Mouse (Mus musculus) neural tube, embryonic 11.5 days (tissue): ENCODE measurements at regions not wholly inside any gene's neighbourhood (a gene's known extent, or its start where the extent isn't known, plus 50 kb on each side); places are given as distances from the start of the nearest gene placed in this dataset.
A peak's percentile ranks its signal among the peaks of the same experiment; 100 is the strongest.

Experiments
- ATAC-seq: fragments of 200-750 bp; cut with Nextera tagmentation; 2 replicates; pipeline ENCODE4 v1.8.0; 2017; ENCODE audit warnings: moderate number of reproducible peaks, mild to moderate bottlenecking, moderate TSS enrichment, moderate library complexity; ENCODE audit not compliant: insufficient read depth, low FRiP score, low TSS enrichment
- DNase-seq: peaks from one replicate; pipeline ENCODE4 v3.0.0-alpha.2; 2015; ENCODE audit warnings: low spot score
- H3K27ac ChIP-seq: fragments of 300-500 bp; sonication (generic); 2 replicates; pipeline ENCODE4 v1.5.1; 2014; ENCODE audit warnings: low read depth, mild to moderate bottlenecking, low read length
- H3K27me3 ChIP-seq: fragments of 300-500 bp; sonication (generic); 2 replicates; pipeline ENCODE4 v1.6.1; 2014; ENCODE audit warnings: mild to moderate bottlenecking, low read length, mixed read lengths; ENCODE audit not compliant: control insufficient read depth, insufficient read depth
- H3K36me3 ChIP-seq: fragments of 300-500 bp; sonication (generic); 2 replicates; pipeline ENCODE4 v1.6.1; 2014; ENCODE audit warnings: mild to moderate bottlenecking, low read length, moderate library complexity, mixed read lengths; ENCODE audit not compliant: control insufficient read depth, insufficient read depth
- H3K4me1 ChIP-seq: fragments of 300-500 bp; sonication (generic); 2 replicates; pipeline ENCODE4 v1.6.1; 2014; ENCODE audit warnings: low read length, mixed read lengths; ENCODE audit not compliant: control insufficient read depth, insufficient read depth
- H3K4me2 ChIP-seq: fragments of 300-500 bp; sonication (generic); 2 replicates; pipeline ENCODE4 v1.6.1; 2014; ENCODE audit warnings: low read depth, mild to moderate bottlenecking, moderate library complexity
- H3K4me3 ChIP-seq: fragments of 300-500 bp; sonication (generic); 2 replicates; pipeline ENCODE4 v1.5.1; 2014; ENCODE audit warnings: low read depth, low read length
- H3K9ac ChIP-seq: fragments of 300-500 bp; sonication (generic); 2 replicates; pipeline ENCODE4 v1.6.1; 2014; ENCODE audit warnings: mild to moderate bottlenecking, low read length
- H3K9me3 ChIP-seq: fragments of 300-500 bp; sonication (generic); 2 replicates; pipeline ENCODE4 v1.6.1; 2016; ENCODE audit warnings: low read length; ENCODE audit not compliant: control insufficient read depth
- WGBS: fragments of 180-500 bp; shearing (Covaris S2); extraction: QIAGEN DNeasy Blood & Tissue Kit; methylation state at CpG from one replicate; pipeline ENCODE4 v1.1.7; 2014; 5-methylcytosine and 5-hydroxymethylcytosine counted together

GRCm38 (mm10) chr4:105908281-105908680 lies 118.6 kb downstream of the Gm12728 start:
- no peaks in the 10 kb centered on the region for H3K9me3 ChIP-seq
- H3K4me1 ChIP-seq: no peaks in the 10 kb centered on the region
- H3K36me3 ChIP-seq: no peaks in the 10 kb centered on the region
- no peak overlapping the region for H3K4me3 ChIP-seq
- H3K9ac ChIP-seq: no peak overlapping the region
- no peaks in the 10 kb centered on the region for H3K27me3 ChIP-seq
- ATAC-seq: no peak
- DNase-seq: no peak
- H3K27ac ChIP-seq: no peak overlapping the region
- H3K4me2 ChIP-seq: no peak overlapping the region

- no peaks in the 10 kb centered on the region for H3K27me3 ChIP-seq
- no peak overlapping the region for H3K9ac ChIP-seq
- no peaks in the 10 kb centered on the region for H3K36me3 ChIP-seq
- H3K4me1 ChIP-seq: no peaks in the 10 kb centered on the region
- ATAC-seq (no peak), DNase-seq (no peak)
- H3K4me2 ChIP-seq: no peak overlapping the region
- no peak overlapping the region for H3K4me3 ChIP-seq
- no peak overlapping the region for H3K27ac ChIP-seq
- 62% methylated on average over 4 of the region's 4 CpGs for WGBS
- no peaks in the 10 kb centered on the region for H3K9me3 ChIP-seq
Measured at GRCm38 (mm10) chr4:105909272-105909671, 119.6 kb downstream of the Gm12728 start.

- WGBS: 87% methylated on average over 5 of the region's 5 CpGs
- ATAC-seq (no peak), DNase-seq (no peak)
- Histone ChIP-seq H3K9me3 (no peaks in the 10 kb centered on the region), H3K4me3 (no peak overlapping the region), H3K4me1 (no peaks in the 10 kb centered on the region), H3K9ac (no peak overlapping the region), H3K36me3 (no peaks in the 10 kb centered on the region), H3K4me2 (no peak overlapping the region), H3K27ac (no peak overlapping the region), H3K27me3 (no peaks in the 10 kb centered on the region)
Measured at GRCm38 (mm10) chr4:105910666-105911065, 121.0 kb downstream of the Gm12728 start.

- H3K4me3 ChIP-seq: no peak overlapping the region
- ATAC-seq: no peak
Measured at GRCm38 (mm10) chr4:105911678-105912077, 122.0 kb downstream of the Gm12728 start.

GRCm38 (mm10) chr4:105912296-105912695 lies 122.6 kb downstream of the Gm12728 start:
- H3K4me1 ChIP-seq: no peaks in the 10 kb centered on the region
- no peak for DNase-seq
- H3K4me2 ChIP-seq: no peak overlapping the region
- WGBS: 73% methylated on average over 4 of the region's 4 CpGs
- H3K27me3 ChIP-seq: no peaks in the 10 kb centered on the region
- H3K4me3 ChIP-seq: no peak overlapping the region
- H3K36me3 ChIP-seq: no peaks in the 10 kb centered on the region
- ATAC-seq: no peak
- H3K9ac ChIP-seq: no peak overlapping the region
- no peaks in the 10 kb centered on the region for H3K9me3 ChIP-seq
- no peak overlapping the region for H3K27ac ChIP-seq

More at GRCm38 (mm10) chr4:105911678-105912077, 122.0 kb downstream of the Gm12728 start:
- no peak for DNase-seq
- Histone ChIP-seq H3K27me3 (no peaks in the 10 kb centered on the region), H3K4me1 (no peaks in the 10 kb centered on the region), H3K36me3 (no peaks in the 10 kb centered on the region), H3K4me2 (no peak overlapping the region), H3K27ac (no peak overlapping the region), H3K9ac (no peak overlapping the region), H3K9me3 (no peaks in the 10 kb centered on the region)
- WGBS: 82% methylated on average over 6 of the region's 6 CpGs

GRCm38 (mm10) chr4:105914996-105915395 lies 125.3 kb downstream of the Gm12728 start:
- peak; percentile 18 for DNase-seq
- H3K27me3 ChIP-seq: no peaks in the 10 kb centered on the region
- no peak; the same call in 1 of the 2 replicates for ATAC-seq

GRCm38 (mm10) chr4:105916229-105916628 lies 126.6 kb downstream of the Gm12728 start:
- DNase-seq (no peak), ATAC-seq (no peak)
- Histone ChIP-seq H3K9ac (no peak overlapping the region), H3K4me2 (no peak overlapping the region), H3K36me3 (no peaks in the 10 kb centered on the region), H3K4me3 (no peak overlapping the region), H3K27me3 (no peaks in the 10 kb centered on the region), H3K9me3 (no peaks in the 10 kb centered on the region), H3K27ac (no peak overlapping the region), H3K4me1 (no peaks in the 10 kb centered on the region)
- WGBS: 89% methylated on average over 9 of the region's 9 CpGs

More at GRCm38 (mm10) chr4:105914996-105915395, 125.3 kb downstream of the Gm12728 start:
- no peak overlapping the region for H3K9ac ChIP-seq
- 44% methylated on average over 6 of the region's 6 CpGs for WGBS
- no peaks in the 10 kb centered on the region for H3K4me1 ChIP-seq
- H3K4me2 ChIP-seq: no peak overlapping the region
- no peaks in the 10 kb centered on the region for H3K9me3 ChIP-seq
- H3K27ac ChIP-seq: no peak overlapping the region
- no peak overlapping the region for H3K4me3 ChIP-seq
- no peaks in the 10 kb centered on the region for H3K36me3 ChIP-seq

GRCm38 (mm10) chr4:105924781-105925382 lies 135.2 kb downstream of the Gm12728 start:
- H3K27me3 ChIP-seq: no peaks in the 10 kb centered on the region
- no peaks in the 10 kb centered on the region for H3K9me3 ChIP-seq
- H3K4me1 ChIP-seq: no peaks in the 10 kb centered on the region
- H3K36me3 ChIP-seq: no peaks in the 10 kb centered on the region
- H3K4me2 ChIP-seq: no peak overlapping the region
- no peak overlapping the region for H3K9ac ChIP-seq
- DNase-seq: no peak
- ATAC-seq: no peak
- 82% methylated on average over 6 of the region's 6 CpGs for WGBS
- no peak overlapping the region for H3K4me3 ChIP-seq
- H3K27ac ChIP-seq: no peak overlapping the region

- no peak overlapping the region for H3K4me2 ChIP-seq
- no peaks in the 10 kb centered on the region for H3K27me3 ChIP-seq
- no peaks in the 10 kb centered on the region for H3K36me3 ChIP-seq
- H3K27ac ChIP-seq: no peak overlapping the region
- DNase-seq (no peak), ATAC-seq (no peak)
- H3K4me3 ChIP-seq: no peak overlapping the region
- H3K9me3 ChIP-seq: no peaks in the 10 kb centered on the region
- H3K9ac ChIP-seq: no peak overlapping the region
- H3K4me1 ChIP-seq: no peaks in the 10 kb centered on the region
- WGBS: 92% methylated on average over 2 of the region's 2 CpGs
Measured at GRCm38 (mm10) chr4:105925506-105925905, 135.8 kb downstream of the Gm12728 start.
